In the genomic region with DNA sequence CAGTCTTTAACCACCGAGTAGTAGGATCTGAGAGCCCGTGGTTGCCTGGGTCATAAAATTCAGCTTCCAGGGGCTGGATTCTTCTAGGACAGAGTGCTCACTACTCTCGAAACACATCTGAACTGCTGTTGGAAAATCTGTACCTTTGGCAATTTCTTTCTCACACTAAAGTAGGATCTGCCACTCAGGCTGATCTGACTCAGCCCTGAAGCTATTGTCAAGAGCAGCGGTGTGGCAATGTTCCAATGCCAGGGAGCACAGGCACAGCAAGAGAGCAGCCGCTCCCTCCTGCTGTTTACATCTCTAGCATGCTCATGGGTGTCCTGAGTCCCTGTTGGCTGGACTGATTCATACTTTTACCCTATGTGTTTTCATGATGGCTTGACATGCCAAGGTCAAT, we compare ENCODE assay signal across 8 mouse cellular contexts.
A peak's percentile ranks its signal among the peaks of the same experiment; 100 is the strongest.
DNase-seq lines count a peak whose midpoint lies in the region; ATAC-seq lines count a peak whose summit lies in the region.

No protein-coding gene starts in this region.

- no peaks in the 10 kb centered on the region for H3K27me3 ChIP-seq in liver, embryonic 12.5 days (replicated peaks)
- H3K27me3 ChIP-seq in heart, embryonic 16.5 days (ENCODE audit: control insufficient read depth, insufficient read depth, low read length), result no peaks in the 10 kb centered on the region

- H3K4me2 ChIP-seq in liver, embryonic 12.5 days, result 0 out of 2 replicates have a peak overlapping the region, but pooled peaks have one; percentile 8
- no peak overlapping the region for H3K4me2 ChIP-seq in heart, embryonic 16.5 days (ENCODE audit: low read depth, low read length)

- no peaks in the 10 kb centered on the region for H3K36me3 ChIP-seq in liver, embryonic 12.5 days
- H3K36me3 ChIP-seq in heart, embryonic 16.5 days (ENCODE audit: control insufficient read depth, insufficient read depth), result no peaks in the 10 kb centered on the region

- H3K9me3 ChIP-seq in liver, embryonic 12.5 days (replicated peaks), result no peaks in the 10 kb centered on the region
- no peaks in the 10 kb centered on the region for H3K9me3 ChIP-seq in heart, embryonic 16.5 days (replicated peaks; ENCODE audit: control insufficient read depth, low read length)

- no peak overlapping the region for H3K4me3 ChIP-seq in liver, embryonic 12.5 days
- H3K4me3 ChIP-seq in heart, embryonic 16.5 days (ENCODE audit: low read length), result no peak overlapping the region

- 62% methylated on average over 5 of the region's 5 CpGs for WGBS in liver, embryonic 12.5 days (ENCODE audit: insufficient replicate concordance)
- WGBS in heart, embryonic 16.5 days, result 41% methylated on average over 5 of the region's 5 CpGs

- intact Hi-C loops in left cerebral cortex, postnatal 14 days (cut with DNase I), result no loop called here

- H3K27ac ChIP-seq in liver, embryonic 12.5 days, result no peak overlapping the region
- H3K27ac ChIP-seq in heart, embryonic 16.5 days (ENCODE audit: low read length), result peak overlapping the region; percentile 100

- peaks cover 30% of the 10 kb centered on the region for H3K4me1 ChIP-seq in liver, embryonic 12.5 days
- peaks cover 50% of the 10 kb centered on the region for H3K4me1 ChIP-seq in heart, embryonic 16.5 days (ENCODE audit: control insufficient read depth, insufficient read depth, low read length)

- H3K9ac ChIP-seq in liver, embryonic 12.5 days, result no peak overlapping the region
- H3K9ac ChIP-seq in heart, embryonic 16.5 days (ENCODE audit: low read length), result peak overlapping the region; percentile 72; the same call in 1 of the 2 replicates

- no peak for ATAC-seq in liver, embryonic 12.5 days
- no peak for ATAC-seq in heart, embryonic 16.5 days (replicated peaks; ENCODE audit: extremely low read depth, insufficient read depth, low FRiP score)
- 0 out of 2 replicates have a peak, but pooled peaks have one; percentile 27 for ATAC-seq in megakaryocyte progenitor cell, adult 5-6 weeks (replicated peaks; ENCODE audit: poor library complexity)

- no peak for DNase-seq in liver
- DNase-seq in adrenal gland, postnatal 25 days, result peak; percentile 84
- no peak for DNase-seq in left cerebral cortex, postnatal 14 days (ENCODE audit: low spot score in 2 of 2)
- no peak for DNase-seq in gastrocnemius, postnatal 10 days
- no peak for DNase-seq in thymus, postnatal 4 days
